Mouse (Mus musculus): ENCODE data around the gene Foxn3.

The Foxn3 gene

DNA sequence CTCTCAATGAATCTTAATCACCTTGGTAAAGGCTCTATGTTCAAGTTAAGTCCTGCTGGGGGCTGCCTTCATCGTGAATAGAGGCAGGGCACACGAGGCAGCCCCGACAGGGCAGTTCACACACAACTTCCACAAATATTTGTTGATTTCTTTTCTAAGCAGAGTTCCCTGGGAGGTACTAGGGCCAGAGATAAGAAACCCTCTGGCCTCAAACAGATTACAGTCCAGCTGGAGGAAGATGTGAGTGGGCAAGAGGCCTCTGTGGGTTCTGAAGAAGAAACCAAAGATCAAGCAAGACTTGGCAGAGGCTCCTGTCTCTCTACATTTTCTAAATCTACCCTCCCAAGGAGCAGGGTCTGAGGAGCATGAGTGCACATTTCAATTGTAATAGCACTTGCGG, 283.1 kb downstream of the Foxn3 start:
- DNase-seq = no peak

DNA sequence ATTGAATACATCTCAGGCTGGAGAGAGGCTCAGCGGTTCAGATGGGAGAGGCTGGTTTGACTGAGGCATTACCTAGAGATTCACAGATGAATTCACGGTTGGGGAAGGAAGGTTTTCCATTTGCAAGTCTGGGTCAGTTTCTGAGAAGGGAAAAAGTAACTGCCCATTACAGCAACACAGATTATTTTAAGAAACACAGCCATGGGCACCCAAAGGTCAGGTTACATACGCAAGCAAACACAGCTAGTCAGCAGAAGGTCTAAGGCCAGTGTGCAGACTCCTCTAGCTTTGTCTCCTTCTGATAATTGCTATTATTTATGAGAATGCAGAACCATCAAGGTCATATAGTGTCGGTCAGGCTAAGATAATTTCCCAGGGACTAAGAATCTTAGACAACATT, 284.0 kb downstream of the Foxn3 start:
- no peak for DNase-seq

DNA sequence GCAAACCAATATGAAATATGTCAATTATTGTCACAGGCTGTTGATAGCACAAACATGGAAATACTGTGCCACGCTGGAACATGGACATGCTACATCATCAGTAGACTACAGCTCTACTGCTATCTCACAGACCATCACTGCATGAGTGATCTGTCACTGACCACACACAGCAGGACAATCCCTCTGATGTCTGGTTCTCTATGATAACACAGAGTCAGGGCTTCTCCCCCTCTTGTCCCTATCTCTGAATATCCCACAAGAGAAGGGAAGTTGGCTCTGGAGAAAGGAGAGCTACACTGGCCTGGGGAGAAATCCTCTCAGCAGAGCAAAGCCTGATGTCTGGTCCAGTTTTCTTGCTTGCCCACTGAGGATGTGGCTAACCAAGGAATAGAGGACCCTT, 288.8 kb downstream of the Foxn3 start:
- DNase-seq = no peak

DNA sequence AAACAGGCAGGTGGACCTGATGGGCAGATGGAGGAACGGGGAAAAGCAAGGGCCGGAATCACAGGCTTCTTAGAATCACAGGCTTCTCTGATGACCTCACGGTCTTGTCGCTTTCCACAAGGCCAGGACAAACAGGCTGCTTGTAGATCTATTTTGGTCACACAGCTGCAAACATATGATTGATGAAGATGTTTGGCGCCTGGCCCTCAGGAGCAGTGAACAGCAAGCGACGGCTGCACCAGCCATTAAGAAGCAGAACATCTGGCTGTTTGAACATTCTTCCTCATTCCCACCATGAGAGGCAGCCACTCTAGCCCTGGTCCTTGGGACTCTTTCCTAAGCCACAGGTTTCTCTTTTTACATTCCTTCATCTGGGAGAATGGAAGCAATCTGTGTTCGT, 294.0 kb downstream of the Foxn3 start:
- DNase-seq = peak; percentile 42

DNA sequence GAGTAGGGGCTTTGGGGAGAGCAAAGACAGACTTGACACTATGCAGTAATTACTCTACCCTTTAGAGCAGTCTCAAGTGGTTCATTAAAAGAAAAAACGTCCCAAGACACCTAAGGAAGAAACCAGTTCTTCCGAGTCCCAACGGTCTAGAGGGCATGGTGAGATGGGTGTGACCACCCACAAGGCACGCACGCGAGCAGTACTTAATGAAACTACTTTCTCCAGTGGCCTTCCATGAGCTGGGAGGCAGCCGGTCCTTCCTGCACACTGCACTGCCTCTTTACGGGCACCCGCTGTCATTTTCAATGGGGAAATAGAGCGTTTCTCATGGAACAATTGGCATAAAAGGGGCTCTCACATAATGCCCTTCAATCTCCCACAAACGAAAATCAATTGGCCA, 294.4 kb downstream of the Foxn3 start:
- DNase-seq = no peak

DNA sequence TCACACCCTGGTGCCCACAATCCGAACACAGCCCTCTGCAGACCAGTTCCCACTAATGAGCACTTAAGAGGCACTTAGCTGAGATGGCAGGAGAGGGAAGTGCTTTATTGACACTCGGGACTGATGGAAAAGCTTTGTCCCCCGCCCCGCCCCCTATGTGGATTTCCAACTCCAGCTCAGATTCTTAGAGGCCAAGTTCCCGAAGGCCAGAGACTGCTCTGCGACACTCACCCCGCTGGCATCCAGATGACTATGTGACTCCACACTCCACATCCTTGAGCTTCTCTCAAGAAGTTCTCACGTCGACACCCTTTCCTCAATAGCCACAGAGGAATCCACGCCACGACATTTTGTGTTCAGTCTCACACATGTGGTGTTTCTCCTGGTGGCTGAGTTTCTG, 295.6 kb downstream of the Foxn3 start:
- no peak for DNase-seq

DNA sequence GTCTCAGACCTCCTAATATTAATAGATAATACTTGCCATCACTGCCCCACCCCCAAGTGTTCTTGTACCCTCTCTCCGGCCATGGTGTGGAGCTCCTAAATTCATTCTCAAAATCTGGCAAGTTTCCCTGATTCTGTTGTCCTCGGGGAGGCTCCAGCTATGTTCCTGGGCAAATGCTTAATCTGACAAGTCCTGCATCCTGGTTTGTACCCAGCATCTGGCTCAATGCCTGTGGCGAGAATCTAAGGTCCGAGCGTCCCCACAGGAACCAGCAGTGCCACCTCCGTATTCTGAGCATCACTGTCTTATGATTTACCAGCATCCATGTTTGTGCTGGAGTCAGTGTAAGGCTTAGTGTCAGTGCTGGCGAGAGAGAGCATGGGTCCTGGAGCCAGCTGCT, 296.9 kb downstream of the Foxn3 start:
- DNase-seq = no peak

DNA sequence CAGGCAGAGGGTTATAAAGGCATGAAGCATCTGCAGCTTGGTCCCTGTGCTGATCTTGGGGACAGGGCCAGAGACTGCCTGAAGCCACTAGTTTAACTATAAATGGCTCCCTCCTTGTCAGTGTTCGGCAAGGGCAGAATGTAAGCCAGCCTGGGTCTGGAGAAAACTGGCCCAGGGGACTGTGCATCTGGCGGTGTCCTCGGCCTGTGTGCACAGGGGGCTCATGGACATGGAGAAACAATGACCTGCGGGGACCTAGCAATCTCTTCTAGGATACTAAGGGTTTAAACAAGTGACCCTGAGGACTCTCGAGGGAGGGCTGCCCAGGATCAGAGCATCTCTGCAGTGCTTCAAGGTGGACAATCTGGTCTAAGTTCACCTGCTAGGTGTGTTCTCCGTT, 297.6 kb downstream of the Foxn3 start:
- DNase-seq = no peak

DNA sequence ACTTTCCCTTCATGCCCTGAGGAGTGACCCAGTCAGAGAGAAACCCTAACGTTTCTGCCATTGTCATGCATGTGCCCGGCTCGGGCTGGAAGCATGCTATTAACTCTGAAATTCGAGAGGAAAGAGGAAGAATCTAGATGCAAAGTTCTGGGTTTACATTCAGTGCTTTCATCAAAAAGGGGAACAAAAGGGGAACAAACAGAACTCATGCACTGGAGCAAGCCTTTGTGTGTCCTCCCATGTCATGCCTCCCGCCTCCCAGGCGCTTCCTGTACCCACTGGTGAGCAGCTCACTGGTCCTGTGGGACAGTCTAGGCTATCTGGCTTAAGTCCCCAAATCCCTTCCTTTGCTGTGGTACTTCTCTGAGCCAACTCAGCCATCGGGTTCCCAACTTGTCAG, 299.0 kb downstream of the Foxn3 start:
- no peak for DNase-seq

DNA sequence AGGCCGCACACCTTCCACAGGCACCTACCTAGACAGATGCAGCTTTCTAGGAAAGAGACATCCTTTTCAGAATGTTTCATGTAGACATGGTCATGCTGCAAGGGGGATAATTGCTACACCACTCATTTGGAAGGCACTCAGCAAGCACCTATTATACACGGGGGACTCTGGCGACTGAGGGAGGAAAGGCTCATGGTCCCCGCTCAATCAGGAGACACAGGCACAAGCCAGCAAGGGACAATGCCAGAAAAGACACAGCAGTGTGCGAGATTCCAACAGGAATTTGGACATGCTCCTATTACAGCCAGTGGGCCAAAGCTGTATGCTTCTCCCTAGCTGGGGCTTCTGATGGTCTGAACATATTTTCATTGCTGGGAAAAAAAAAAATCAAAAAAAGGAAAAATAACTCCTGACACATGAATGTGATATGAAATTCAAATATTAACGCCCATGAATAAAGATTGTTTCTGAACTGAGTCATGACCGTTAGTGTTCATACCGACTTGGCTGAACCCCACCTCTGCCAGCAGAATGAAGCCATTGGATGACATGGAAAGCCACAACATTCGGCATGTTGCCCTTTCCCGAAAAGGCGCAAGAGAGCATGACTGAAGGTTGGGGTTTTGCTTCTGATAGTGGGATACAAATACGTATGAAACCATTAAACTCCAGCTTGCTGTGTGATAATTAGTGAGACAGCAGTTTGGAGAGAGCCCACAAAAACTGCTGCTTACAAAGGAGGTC, 299.6 kb downstream of the Foxn3 start:
- DNase-seq = no peak

DNA sequence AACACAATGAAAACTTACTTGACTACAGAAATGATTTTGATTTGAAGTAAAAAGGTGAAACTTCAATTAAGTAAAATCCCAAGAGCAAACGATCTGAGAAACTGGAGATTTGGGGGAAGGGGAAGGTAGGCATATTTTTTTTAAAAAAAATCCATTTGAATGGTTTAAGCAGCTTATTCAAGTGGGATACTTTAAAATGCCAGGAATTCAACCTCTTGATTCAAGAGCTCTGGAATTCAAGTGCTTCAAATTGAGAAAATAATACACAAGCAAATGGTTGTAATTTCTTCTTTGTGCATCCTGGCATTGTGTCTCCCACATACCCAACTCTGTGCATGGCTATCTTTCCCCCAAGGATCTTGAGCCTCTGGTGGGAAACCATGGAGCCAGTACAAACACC, 300.5 kb downstream of the Foxn3 start:
- no peak for DNase-seq

DNA sequence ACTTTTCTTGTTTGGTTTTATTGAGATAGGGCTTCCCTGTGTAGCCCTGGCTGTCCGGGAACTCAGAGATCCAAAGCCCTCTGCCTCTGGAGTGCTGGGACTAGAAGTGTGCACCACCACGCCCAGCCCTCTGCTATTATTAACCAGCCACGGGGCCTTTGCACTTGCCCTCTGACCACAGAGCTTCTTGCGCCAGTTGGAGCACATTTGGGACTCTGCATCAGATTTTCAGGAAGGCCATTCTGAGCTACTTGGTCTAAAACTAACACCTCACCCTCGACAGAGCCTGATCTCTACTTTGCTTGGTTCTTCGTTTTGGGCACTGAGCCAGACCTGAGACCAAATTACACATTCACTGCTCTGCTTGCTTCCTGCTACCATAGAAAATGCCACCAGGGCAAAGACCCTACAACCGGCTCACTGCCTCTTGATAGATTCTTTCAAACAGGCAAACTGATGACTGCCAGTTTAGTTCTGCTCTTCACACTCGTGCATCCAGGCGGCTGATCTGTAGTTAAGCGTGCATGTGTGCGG, 301.2 kb downstream of the Foxn3 start:
- peak; percentile 38 for DNase-seq

DNA sequence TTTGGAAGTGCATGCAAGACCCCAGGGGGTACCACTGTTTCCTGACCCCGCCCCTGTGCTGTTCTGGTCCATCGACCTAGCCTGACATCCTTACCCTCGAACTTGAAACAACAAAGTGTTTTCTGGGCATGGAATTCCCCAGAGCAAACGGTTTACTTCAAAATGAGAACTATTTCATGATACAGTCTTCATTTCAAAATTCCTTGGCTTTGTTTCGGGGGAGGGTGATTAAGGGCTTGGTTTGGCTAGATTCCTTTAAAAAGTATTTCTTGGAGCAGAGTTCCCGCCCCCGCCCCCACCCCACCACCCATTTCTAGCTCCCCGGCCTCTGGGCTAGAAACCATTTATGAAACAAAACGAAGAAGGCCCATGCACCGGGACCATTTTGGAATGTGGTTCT, 303.2 kb downstream of the Foxn3 start:
- DNase-seq = no peak

DNA sequence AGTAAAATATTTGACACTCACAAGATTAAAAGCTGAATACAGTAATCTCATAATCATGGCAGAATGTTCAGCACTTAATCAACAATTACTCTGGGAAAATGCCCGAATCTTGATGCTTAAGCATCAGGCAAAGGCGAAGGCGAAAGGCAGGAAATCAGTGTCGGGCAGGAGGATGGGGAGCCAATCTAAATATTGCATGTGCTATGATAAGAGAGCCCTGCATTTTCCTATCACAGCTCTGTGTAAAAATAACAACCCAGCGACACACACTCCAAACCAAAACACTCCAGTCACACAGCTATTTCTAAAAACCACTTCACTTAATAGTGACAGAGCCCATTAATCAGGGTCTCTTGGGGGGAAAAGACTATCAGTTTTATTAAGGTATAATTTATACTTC, 305.8 kb downstream of the Foxn3 start:
- DNase-seq = no peak

DNA sequence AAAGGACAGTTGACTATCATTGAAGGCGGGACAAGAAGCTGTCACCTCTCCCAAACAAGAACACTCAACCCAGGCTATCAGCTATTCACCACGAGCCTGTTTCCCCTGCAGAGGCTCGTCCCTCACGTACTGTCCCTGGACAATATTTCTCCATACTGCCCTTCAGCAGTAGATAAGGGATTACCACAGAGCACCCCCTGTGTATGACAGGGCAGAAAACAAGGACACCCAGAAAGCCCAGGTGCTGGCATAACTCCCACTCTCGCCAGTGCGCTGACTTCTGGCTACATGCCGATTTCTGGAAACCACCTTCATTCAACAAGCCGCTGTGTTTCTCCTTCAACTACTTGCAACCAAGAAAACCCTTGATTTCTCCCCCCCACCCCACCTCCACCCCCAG, 306.4 kb downstream of the Foxn3 start:
- DNase-seq = no peak

DNA sequence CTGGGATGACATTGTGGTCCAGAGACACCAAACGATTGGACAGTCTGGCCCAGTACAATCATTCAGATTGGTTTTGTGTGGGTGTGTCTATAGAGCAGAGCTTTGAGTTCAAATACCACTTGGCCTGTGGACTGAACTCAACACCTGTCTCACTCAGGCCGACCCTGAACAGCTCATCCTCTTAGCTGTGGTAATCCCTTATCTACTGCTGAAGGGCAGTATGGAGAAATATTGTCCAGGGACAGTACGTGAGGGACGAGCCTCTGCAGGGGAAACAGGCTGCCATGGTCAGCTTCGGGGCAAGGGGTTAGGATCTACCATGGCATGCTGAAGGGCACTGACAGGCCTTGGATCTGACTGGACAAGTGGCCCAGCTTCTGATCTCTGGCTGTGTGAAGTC, 306.9 kb downstream of the Foxn3 start:
- DNase-seq = no peak

DNA sequence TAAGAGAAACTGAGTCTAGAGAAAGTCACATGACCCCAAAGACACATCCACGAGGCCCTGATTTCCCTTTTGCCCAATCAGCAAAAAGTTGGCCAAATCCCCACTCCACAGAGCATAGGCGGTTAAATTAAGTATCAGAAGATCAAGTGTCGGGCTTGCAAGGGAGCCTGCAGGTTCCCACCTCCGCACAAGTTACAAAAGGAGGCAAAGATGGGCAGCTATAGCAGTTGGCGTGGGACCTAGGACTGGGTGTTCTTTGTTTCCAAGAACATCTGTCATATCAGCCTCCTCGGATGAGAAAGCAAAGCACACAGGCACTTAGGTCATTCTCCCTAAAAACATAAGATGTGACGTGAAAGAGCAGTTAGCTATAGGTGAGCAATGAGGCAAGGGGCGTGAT, 308.9 kb downstream of the Foxn3 start:
- DNase-seq = no peak

DNA sequence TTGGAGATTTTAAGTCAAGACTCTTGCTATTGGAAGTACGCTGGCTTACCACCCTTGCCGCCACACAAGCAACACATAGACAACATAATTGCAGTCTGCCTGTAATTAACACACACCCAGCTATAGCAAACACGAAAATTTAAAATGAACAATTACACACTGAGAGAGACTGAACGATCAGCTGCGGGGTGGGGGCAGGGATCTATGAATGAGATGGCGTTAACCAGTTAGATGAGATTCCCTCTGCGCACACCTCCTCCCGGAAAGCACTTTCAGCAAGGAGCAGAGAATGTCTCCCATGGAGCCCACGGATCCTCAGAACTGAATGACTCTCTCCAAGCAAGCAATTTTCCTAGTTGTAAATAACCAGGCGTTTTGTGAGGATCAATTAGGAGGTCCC, 309.8 kb downstream of the Foxn3 start:
- DNase-seq = no peak

DNA sequence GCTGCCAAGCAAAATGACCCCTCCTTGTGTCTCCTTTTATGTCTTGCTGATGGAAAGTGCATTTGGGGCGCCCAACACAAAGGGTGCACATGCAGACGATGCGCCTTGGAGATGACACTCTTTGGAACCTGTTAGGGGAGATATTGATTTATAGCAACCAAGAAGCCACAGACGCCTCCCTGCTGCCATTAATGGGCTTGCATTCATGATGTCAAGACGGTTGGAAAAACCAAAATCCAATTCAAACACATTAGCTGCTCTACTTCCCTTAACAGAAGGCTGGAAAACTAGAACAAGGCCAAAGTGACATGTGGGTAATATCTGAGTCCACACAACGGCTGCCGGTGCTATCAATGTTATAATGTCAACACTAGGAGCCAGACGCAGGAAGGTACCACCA, 314.8 kb downstream of the Foxn3 start:
- no peak for DNase-seq

DNA sequence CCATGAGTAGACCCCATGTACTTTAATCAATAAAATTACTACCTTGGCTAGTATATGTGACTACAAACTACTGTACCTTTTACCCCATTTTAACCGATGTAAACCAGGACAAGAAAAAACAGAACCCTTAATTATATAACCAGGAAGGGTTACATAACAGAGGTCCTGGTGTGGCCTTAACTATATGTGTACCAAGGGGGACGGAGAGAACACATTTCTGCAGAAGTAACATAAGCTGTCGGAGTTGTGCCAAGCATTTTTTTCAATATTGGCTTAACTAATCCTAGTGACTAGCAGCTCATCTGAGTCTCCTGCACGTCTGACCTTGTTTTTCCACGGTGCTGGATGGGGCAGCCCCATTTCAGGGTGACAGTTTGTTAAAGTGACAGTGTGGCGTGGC, 315.4 kb downstream of the Foxn3 start:
- DNase-seq = no peak

DNA sequence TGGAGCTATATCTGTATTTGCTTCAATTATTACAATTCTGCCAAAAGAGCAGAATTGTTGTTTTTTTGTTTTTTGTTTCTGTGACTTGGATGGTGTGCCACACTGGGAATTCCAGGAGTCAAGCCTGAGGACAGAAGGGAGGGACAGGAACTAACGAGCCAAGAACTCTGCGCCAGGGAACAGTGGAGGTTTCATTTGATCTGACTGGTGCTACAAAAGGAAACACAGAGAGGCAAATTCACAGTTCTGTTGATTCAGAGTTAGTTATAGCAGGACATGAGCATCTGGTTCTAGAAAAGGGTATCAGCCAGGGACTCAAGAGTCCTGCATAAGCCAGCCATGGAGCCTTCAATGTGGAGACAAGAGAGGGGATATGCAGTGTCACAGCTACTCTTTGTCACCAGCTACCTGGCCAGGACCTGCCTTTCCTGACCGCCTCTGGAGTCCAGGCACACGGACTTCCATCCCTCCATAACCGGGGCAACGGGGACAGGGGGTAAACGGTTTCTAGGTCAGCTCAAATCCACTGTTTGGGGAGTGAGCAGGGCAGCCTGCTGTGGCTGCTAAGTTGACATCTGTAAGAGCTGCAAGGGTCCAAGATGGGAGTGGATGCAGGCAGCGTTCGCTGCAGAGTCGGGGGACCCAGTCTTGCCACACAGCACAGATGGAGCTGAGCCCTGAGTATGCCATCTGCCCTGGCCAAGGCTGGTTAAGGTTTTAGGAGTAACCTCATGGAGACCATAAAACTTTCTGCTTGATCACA, 316.2 kb downstream of the Foxn3 start:
- no peak for DNase-seq

DNA sequence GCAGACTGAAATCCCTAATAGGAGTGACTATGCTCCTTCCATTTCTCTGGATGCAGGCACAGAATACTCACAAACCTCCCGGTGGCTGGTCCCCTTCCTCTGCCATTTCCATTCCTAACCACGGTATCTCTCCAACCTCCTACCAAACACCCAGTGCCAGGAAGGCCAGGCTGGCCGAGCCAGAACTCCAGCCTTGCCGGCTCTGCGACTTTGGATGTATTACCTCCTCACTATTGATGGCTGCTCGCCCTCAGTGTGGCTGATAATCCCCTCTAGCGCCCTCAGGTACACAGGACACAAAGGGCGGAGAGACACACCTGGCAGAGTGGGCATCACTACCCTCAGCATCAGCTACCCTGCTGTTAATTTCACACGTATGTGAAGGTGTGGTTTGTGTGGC, 318.7 kb downstream of the Foxn3 start:
- DNase-seq = no peak

DNA sequence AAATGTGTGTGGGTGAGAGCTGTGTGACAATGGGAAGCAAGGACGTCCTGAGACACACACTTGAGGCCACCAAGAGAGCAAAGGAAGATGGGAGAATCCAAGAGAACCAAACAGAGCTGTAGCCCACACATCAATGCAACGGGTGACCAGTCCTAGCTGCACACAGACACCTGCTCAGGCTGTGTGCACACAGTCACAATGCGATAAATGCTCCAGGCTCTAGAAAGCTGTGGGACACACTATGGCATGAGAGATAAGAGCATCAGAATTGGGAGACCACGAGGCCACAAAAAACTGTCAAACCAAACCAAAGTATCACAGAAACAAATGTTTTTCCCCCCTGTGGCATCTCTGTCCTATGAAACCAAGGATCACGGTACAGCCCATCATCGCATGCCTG, 319.1 kb downstream of the Foxn3 start:
- no peak for DNase-seq

DNA sequence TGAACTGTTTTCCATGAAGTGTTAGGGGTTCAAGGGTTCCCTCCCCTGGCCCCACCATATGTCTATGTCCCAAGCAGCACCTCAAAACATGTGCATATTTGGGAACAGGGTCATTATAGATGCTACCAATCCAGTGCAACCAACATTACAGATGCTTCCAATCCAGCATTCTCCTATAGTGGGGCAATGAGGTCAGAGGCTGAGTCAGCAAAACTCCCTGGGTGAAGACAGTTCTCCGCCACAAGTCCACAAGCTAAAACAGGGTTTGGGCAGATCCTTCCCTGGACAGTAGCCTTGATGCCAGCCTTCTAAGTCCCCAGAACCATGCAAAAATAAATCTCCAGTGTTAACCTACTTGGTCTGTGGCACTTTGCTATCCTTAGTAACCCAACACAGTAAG, 320.1 kb downstream of the Foxn3 start:
- DNase-seq = no peak

Measured in kidney, adult 18-20 months (tissue).